Mouse (Mus musculus) frontal cortex, postnatal 14 days (tissue): ENCODE data around the gene Fnbp4.

Experiments
- DNase-seq, 2 experiments: peaks; one replicate each; pipeline ENCODE4 v3.0.0; 2022; ENCODE audit warnings: low spot score in 2 of 2

The Fnbp4 gene

DNA sequence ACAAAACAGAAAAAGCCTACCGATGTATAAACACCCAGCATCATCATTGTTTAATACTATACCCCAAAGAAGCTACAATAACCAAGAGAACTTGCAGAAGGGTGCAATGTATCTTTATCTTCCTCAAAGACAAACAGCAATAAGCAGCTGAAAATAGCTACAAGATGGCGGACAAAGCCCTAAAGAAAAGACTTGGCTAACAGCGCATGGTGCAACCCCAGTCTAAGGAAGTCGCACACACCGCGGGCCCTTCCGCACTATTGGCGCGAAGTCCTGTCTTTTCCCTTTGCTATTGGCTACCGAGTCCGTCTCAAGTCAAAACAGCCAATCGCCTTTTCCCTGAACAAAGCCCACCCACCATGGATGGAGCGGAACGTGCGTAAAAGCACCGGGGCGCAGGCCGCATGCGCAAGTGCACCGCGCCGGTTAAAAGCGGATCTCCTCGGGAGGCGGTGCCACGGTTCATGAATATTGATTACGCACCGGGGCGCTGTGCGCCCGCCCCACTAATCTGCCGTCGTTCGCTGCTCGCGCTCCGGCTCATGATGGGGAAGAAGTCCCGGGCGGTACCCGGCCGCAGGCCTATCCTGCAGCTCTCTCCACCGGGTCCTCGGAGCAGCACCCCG lies at the start of gene Fnbp4:
Gene Fnbp4 (plus strand): TSS at position 318 of the 626 bp plus-strand sequence.
- peak; percentile 98 for DNase-seq

DNA sequence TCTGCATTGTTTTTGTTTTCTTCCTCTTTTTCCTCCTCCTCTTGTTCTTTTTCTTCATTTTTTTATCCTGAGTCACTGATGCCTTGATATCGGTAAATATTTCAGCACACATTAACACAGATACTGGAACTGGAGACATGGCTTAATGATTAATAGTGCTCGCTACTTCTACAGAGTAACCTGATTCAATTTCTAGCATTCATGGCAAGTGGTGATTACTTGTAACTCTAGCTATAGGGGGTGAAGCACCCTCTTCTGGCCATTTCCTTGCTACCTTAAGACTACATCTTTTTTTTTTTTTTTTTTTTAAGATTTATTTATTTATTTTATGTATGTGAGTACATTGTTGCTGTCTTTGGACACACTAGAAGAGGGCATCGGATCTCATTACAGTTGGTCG lies 44.2 kb upstream of the Fnbp4 start:
- no peak for DNase-seq

DNA sequence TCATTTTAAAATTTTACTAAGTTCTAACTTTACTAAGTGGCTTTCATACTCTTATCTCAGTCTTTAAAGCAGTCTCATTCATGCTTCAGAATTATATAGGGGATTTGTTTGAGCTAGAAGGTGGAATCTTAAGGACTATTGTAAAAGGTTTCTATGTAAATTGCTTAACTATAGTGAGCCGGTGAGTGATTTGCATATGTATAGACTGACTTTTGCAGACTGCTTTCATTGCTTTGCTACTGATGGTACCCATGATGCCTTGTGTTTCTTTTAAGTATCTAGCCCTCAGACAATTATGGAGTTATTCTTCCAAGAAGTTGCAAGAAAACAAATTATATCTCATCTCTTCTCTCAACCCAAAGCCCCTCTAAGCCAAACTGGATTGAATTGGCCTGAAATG lies 36.6 kb upstream of the Fnbp4 start:
- DNase-seq = no peak

DNA sequence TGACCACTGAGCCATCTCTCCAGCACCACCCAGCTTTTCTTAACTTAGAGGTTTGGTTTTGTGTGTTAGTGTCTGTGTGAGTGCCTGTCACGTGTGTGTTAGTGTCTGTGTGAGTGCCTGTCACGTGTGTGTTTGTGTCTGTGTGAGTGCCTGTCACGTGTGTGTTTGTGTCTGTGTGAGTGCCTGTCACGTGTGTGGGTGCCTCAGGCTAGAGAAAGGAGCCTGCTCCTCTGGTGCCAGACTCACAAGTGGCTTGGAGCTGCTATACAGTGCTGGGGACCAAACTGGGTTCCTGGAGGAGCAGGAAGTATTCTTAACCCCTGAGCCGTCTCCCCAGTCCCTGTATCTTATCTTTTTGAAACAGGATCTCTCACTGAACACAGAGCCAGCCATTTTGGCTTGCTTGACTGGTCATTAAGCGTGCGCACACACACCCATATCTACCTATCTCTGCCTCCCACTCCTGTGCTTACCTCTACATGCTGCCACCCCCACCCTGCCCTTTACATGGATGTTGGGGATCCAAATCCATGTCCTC lies 29.5 kb upstream of the Fnbp4 start:
- no peak for DNase-seq

DNA sequence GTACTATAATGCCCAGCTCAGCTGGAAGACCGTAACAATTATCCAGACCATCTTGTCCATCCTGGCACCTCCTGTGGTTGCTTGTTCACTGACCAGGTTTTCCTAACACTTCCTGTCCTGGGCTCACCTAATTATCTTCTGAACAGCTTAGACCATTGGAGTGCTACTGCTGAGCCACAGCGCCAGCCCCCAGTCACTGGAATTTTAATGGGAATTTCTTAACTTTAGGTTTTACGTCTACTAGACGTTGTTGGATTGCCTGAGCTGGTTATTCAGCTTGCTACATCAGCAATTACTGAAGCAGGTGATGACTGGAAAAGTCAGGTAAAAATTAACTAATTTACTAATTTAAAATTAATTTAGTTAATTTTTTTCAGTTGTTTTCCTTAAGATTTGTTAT lies 27.8 kb upstream of the Fnbp4 start:
- DNase-seq = no peak

DNA sequence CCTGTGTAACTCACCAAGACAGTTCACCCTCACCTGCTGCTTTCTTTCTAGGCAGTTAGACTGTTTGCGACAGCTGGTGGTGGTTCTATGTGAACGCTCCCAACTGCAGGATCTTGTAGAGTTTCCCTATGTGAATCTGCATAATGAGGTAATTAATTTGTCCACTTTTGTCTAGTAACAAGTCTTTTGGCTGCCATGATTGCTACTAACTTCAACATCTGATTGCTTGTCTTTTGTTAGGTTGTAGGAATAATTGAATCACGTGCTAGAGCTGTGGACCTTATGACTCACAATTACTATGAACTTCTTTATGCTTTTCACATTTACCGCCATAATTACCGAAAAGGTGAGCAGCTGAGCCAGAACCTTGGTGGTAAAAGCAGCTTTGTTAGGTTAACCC lies 27.2 kb upstream of the Fnbp4 start:
- DNase-seq = no peak

DNA sequence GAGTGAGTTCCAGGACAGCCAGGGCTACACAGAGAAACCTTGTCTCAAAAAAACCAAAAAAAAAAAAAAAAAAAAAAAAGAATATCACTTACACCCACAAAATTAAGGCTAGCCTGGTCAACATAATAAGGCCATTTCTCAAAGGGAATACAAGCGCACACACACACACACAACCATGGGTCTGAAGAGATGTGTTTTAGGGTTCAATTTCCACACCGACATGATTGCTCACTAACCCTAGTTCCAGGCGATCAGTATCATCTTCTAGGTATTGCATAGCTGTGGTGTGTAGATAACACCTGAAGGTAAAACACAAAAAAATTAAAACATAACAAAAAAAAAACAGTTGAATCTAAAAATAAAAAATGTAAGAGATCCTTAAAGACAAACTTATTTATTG lies 18.4 kb upstream of the Fnbp4 start:
- DNase-seq = no peak

DNA sequence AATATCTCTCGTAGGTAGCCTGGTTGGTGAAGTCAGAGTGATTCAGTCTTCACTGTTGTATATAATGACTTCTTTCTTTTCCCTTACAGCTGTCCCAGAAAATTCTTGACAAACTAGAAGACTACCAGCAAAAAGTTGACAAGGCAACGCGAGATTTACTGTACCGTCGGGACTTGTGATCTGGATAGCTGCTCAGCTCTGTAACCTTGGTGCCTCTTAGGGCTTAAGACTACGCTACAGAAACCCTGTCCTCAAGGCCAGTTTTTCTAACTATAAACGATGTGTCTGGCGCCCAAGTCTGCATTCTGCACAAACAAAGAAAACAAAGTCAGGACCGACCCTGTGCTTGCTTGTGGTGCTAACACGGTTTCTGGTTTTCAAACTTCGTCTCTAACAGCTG lies 9.8 kb upstream of the Fnbp4 start:
- no peak for DNase-seq

DNA sequence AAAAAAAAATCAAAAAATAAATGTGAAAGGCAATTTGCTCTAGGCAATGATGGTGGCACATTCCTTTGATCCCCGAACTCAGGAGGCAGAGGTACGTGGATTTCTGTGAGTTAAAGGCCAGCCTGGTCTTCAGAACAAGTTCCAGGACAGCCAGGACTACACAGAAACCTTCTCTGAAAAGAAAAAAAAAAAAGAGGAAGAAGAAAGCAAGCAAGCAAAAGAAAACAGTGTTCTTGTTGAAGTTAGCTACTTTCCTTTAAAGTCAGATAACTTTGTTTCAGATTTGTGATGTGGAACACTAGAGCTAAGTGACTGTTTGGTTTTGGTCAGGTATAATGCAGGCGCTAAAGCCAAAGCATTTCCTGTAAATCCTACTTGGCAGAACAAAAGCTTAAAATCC lies 6.4 kb upstream of the Fnbp4 start:
- DNase-seq = no peak

DNA sequence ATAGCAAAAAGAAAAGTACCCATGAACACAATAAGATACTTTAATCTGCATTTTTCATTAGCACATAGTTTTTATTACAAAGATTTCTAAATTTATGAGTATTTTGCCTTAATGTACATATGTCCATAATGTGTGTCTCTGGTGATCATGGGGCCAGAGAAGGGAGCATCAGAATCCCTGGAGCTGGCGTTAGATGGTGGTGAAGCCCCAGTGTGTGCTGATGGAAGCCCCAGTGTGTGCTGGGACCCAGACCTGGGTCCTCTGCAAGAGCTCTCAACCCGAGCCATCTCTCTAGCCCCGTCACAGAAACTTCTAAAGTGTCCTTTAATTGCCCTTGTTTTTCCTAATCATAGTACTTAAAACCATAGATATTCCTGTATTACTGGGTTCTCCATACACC lies 5.8 kb upstream of the Fnbp4 start:
- no peak for DNase-seq

DNA sequence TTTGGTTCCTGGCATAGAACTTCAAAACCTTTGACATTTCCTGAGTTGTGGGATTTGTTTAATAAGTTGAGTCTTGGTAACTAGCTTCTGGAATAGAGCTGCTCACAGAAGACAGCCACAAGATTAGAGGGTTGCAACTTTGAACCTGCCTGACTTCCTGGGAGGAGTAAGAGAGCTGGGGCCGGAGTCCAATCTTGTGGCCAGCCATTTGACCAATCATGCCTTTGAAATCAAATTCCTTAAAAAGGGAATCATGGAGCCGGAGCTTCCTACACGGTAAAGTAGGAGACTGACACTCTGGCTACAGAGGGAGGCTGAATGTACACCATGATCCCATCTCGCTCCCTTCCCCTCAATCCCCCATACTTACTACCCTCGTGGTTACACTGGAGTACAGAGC lies 5.2 kb upstream of the Fnbp4 start:
- no peak for DNase-seq

DNA sequence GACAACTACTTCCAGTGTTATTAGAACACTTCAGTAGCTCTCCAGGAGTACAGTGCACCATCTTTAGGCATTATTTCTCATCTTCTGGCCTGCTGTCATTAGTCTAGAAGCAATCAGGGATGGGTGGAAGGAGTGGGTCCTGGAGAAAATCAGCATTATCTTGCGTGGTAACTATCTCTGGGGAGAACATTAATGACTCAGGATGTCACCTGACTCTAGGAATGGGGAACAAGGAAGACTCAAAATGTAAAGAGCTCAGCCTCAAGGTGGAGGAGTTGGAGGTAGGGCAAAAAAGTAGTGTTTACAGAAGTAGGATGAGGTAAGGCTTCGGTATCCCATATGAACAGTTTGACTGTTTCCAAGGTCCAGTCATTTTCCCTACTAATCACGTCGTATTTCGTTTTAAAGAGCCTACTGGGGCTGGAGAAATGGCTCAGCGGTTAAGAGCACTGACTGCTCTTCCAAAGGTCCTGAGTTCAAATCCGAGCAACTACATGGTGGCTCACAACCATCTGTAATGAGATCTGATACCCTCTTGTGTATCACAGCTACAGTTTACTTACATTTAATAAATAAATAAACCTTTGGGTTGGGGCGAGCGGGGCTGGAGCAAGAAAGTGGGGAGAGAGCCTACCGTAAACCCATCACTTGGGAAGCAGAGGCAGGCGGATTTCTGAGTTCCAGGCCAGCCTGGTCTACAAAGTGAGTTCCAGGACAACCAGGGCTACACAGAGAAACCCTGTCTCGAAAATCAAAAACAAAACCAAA lies 701 bp upstream of the Fnbp4 start:
- no peak for DNase-seq

DNA sequence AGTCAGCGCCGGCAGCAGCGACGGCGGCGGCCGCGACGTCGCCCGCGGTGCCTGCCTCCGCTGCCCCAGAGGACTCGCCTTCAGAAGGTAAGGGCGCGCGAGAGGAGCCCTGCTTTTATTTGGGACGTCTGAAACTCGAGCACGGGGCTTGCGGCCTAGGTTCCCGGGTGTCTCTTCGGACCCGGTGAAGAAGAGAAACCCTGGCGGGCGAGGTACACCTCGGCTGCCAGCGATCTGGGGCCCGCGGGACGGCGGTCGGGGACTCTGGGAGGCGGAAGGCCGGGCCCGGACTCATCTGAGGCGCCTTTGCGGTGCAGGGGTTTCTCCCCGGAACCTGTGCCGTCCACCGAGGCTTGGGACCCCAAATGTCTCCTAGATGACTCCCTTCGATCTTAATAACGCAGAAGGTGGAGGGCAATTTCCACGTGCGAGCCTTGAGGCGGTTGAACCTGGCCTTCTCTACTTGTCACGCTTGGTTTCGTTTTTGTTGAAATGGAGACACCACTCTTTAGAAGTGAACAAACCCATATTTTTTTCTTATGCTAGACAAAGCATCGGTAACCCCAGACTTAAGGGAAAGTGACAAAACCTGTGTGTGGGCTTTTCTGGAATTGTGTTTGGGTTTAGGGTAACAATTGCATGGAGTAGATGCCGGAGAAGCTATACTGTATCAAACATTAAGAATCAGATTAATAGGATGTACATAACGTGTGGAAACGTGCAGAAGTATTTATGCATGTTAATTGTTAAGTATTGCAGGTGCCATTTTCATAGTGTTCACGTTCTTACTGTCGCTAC lies 769 bp downstream of the Fnbp4 start:
- peak in 1 of 2 experiments; percentile 39 for DNase-seq

DNA sequence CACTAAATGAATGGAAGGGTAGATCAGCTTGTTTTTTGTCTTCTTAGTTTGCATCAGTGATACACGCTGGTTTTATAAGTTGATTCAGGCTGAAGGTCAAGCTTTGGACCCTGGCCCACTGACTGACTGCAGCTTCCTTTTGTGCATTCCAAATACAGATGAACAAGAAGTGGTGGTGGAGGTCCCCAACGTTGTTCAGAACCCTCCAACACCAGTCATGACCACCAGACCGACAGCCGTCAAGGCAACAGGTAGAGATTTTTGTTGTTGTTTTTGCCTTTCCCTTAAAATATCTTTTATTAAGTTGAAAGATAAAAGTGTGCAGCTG lies 1.3 kb downstream of the Fnbp4 start:
- no peak for DNase-seq

DNA sequence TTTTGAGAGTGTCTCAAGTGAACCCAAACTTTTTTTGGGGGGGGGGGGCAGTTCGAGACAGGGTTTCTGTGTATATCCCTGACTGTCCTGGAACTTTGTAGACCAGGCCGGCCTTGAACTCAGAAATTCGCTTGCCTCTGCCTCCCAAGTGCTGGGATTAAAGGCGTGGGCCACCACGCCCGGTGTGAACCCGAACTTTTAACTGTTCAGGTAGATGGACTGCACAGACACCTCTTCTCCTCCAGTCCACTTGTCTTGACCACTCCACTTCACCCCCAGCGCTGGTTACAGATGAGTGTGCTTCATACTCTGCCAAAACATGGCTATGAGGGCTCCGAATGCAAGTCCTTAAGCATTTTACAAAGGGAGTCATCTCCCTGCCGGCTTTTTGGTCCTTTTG lies 2.0 kb downstream of the Fnbp4 start:
- no peak for DNase-seq

DNA sequence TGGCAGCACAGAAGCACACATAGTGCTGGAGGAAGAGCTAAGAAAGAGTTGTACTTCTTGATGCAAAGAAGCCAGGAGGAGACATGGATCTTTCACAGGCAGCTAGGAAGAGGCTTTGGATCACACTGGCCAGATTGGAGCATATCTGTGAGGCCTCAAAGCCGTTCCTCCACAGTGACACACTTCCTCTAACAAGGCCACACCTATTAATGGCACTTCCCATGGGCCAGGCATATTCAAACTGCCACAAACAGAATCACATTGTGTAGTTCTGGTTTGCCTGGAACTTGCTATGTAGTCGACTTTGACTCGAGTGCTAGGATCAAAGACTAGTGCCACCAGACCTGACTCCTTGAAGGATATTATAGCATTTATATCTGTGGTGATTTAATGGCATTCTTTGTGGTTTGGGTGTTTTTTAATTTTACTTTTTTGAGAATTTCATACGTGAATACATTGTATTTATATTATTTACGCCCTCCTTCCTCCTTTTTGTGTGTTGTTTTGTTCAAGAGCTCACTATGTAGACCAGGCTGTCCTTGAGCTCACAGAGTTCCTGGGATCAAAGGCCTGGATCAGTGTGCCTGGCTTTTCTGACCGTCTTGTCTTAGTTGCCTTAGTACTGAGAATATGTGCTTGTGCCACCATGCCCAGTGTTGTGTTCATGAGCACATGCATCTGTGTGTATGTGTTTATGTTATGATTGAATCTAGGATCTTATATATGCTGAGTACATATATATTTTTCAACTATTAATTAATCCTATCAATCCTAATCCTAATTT lies 4.7 kb downstream of the Fnbp4 start:
- DNase-seq = no peak

DNA sequence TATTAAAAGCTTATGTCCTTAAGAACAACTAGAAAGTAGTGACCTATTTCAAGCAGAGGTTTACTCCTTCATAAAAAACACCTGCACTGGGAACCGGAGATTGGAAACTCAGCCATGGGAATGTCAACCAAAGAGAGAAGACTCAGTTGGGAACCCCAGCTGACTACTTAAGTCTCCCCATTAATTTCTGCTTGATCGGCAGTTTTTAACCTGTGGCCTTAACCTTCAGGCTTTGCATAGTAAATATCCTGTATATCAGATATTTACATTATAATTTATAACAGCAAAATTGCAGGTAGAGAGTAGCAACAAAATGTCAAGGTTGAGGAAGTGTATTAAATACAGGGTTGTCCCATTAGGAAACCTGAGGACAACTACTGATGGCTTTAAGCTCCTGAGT lies 8.4 kb downstream of the Fnbp4 start:
- no peak for DNase-seq

DNA sequence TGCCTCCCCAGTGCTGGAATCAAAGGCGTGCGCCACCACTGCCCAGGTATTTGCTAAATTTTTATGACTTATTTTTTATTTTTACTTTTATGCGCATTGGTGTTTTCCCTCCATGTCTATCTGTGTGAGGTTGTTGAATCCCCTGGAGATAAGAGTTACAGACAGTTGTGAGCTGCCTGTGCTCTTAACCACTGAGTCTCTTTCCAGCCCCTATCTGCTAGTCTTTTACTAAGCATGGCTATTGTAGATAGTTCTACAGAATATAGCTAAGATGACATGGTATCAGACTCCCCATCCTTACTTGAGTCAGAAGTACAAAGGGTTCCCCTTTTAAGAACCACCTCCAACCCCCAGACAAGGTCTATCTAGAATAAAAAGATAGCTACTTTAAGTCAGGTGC lies 9.0 kb downstream of the Fnbp4 start:
- no peak for DNase-seq

DNA sequence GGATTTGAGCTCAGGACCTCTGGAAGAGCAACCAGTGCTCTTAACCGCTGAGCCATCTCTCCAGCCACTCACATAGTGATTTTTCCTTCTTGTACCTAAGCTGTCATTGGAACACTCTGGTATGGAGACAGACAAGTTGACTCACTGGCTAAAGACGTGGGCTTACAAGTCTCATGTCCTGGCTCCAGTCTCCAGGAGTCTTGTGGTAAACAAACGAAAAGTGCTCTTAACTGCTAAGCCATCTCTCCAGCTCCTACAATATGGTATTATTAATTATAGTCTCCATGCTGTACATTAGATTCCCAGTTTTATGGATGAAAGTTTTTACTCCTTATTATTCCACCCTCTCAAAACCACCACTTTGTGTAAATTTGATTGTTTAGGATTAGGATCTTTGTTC lies 20.0 kb downstream of the Fnbp4 start:
- DNase-seq = no peak

DNA sequence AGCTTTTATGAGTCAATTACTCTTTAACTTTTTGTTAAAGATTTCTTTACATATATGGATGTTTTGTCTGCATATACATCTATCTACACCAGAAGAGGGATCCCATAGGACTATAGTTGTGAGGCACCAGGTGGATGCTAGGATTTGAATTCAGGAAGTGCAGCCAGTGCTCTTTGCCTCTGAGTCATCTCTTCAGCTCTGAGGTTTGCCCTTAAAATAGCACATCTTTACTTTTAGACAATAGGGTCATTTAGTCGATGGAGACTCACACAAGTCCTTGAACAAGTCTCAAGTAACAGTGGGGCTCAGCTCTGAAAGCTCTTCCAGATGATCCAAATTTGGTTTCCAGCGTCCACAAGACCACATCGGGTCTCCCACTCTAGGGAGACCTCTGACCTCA lies 36.2 kb downstream of the Fnbp4 start:
- no peak for DNase-seq

DNA sequence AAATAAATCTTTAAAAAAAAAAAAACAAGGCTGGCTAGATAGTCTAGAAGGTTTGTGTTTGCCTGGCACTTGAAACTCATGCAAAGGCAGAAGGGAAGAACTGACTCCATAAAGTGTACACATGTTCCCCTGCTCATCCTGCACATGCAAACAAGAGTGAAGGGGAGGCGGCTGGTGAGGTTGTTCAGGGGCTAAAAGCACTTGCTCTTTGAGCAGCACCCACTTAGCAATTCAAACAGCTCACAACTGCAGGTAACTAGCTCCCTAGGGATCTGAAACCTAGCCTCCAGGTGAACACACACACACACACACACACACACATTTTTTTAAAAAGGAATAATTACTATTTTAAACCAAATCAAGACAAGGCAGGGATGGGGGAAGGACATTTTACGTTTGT lies 36.8 kb downstream of the Fnbp4 start:
- DNase-seq = no peak

DNA sequence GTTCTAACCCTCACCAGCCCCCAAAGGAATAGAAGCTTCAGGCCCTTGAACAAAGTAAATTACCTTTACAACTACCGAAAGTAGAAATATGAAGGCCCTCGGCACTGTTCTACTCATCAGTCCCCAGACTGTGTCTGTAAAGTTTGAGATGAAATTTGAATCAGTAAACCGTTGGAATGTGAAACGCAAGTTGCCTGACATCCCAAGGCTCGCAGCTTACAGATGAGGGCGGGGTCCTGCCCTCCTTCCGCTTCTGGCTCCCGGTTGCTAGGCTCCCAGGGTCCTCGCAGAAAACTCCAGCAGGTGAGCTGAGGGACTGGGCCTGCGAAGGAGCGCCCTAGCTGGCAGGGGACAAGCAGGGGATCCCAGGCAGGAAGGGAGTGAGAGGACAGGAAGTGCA lies 37.3 kb downstream of the Fnbp4 start, which contains the start of gene Agbl2:
Gene Agbl2 (plus strand): TSS at position 270 of the 400 bp plus-strand sequence.
- no peak for DNase-seq
